Mouse (Mus musculus) embryonic stem cell, embryonic (primary cell): Measurements from ENCODE around the gene Fam205a4.
"Not testable (repeated sequence)": the region's sequence is repeated elsewhere in the genome, so short reads cannot be mapped to it uniquely, and the experiment has no call there.

ENCODE experiments used
- CTCF ChIA-PET, 4 experiments: fragments of 300-600 bp in 2 of 4; fragments of 350-600 bp in 2 of 4; sonication (Branson Sonifier 250); formaldehyde crosslinking; loops; one replicate each; lab custom pipeline; 2022; ENCODE audit warnings: inconsistent platforms in 2 of 4; lab: Charles Lee
- POLR2A ChIA-PET, 4 experiments: fragments of 300-600 bp in 2 of 4; fragments of 350-600 bp in 2 of 4; sonication (Branson Sonifier 250); formaldehyde crosslinking; loops; one replicate each; lab custom pipeline; 2022; ENCODE audit warnings: antibody characterized with exemption in 4 of 4, inconsistent platforms in 1 of 4; lab: Charles Lee

Gene Fam205a4

DNA sequence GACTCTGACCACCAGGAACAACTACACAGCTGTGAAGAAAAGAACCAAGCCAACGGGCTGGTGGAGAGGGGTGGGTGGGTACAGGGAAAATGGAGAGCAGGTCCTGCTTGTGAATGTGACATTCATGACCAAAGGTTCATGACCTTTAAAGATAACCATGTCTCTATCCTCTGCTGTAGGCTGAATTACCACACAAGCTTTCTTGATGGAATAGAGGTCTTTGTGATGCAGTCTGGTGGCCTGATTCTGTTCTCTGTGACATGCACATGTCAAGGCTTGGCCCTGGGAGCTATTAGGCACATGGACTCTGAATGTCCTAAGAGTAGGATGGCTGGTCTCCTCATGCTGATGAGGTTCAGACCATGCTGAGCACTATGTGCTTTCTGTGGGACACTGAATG, at the start of gene Fam205a4:
TSS of gene Fam205a4 (plus strand) at position 301 of the 400 bp plus-strand sequence.
- CTCF ChIA-PET, POLR2A ChIA-PET: not testable (repeated sequence)

GRCm38 (mm10) chr4:41941272-41941671, 24.6 kb upstream of the Fam205a4 start, which contains the start of gene Gm20878:
Gene Gm20878 (plus strand): TSS chr4:41941572.
- POLR2A ChIA-PET, CTCF ChIA-PET: not testable (repeated sequence)
